Mouse (Mus musculus): ENCODE data around the gene Pde6h.

GRCm38 (mm10) chr6:136989824-136990497 is 66.3 kb downstream of the Pde6h start:
- TF ChIP-seq CTCF (IDR thresholded peaks at IDR 0.05): no peak
- no peak for TF ChIP-seq EP300 (IDR thresholded peaks at IDR 0.05)
